Mouse (Mus musculus): ENCODE data around the gene Nab1.

GRCm38 (mm10) chr1:52500314-52500981 lies at the start of gene Nab1:
- TF ChIP-seq POLR2A (IDR thresholded peaks at IDR 0.05; ENCODE audit: borderline replicate concordance, control insufficient read depth, low read depth, low read length) (peak; percentile 12; the same call in 1 of the 2 replicates), CTCF (IDR thresholded peaks at IDR 0.05; ENCODE audit: control insufficient read depth, insufficient read depth, low read length) (no peak)
